Mouse (Mus musculus) midbrain, embryonic 12.5 days (tissue): Measurements from ENCODE around the gene Aanat. TPM values are rescaled to one million over a fixed set of nuclear protein-coding genes. Genes with fewer than 3 reads are reported as not detected.
"Not testable (repeated sequence)": the region's sequence is repeated elsewhere in the genome, so short reads cannot be mapped to it uniquely, and the experiment has no call there.

ENCODE experiments used
- ATAC-seq: fragments of 200-750 bp; cut with Nextera tagmentation; 2 replicates; pipeline ENCODE4 v1.8.0; 2017; ENCODE audit warnings: low read depth, moderate TSS enrichment, moderate library complexity; ENCODE audit not compliant: low FRiP score
- H3K27ac ChIP-seq: fragments of 300-500 bp; sonication (generic); replicated peaks from 2 replicates; pipeline ENCODE4 v1.5.1; 2016; ENCODE audit warnings: mild to moderate bottlenecking
- H3K27me3 ChIP-seq: fragments of 300-500 bp; sonication (generic); 2 replicates; pipeline ENCODE4 v1.6.1; 2016; ENCODE audit warnings: mild to moderate bottlenecking
- H3K36me3 ChIP-seq: fragments of 300-500 bp; sonication (generic); 2 replicates; pipeline ENCODE4 v1.6.1; 2016
- H3K4me1 ChIP-seq: fragments of 300-500 bp; sonication (generic); 2 replicates; pipeline ENCODE4 v1.6.1; 2016
- H3K4me2 ChIP-seq: fragments of 300-500 bp; sonication (generic); replicated peaks from 2 replicates; pipeline ENCODE4 v1.6.1; 2016; ENCODE audit warnings: mild to moderate bottlenecking, moderate library complexity
- H3K4me3 ChIP-seq: fragments of 300-500 bp; sonication (generic); 2 replicates; pipeline ENCODE4 v1.5.1; 2016; ENCODE audit warnings: mild to moderate bottlenecking
- H3K9ac ChIP-seq: fragments of 300-500 bp; sonication (generic); replicated peaks from 2 replicates; pipeline ENCODE4 v1.6.1; 2016; ENCODE audit warnings: mild to moderate bottlenecking, moderate library complexity
- H3K9me3 ChIP-seq: fragments of 300-500 bp; sonication (generic); 2 replicates; pipeline ENCODE4 v1.6.1; 2016; ENCODE audit warnings: mild to moderate bottlenecking
- WGBS: fragments of 180-500 bp; shearing (Covaris S2); methylation state at CpG from one replicate; pipeline ENCODE4 v1.1.7; 2016; 5-methylcytosine and 5-hydroxymethylcytosine counted together
- polyA plus RNA-seq: library from polyadenylated mRNA; unstranded; fragments of >200 nt; fragmentation: Nextera tagmentation; extraction: Ambion mirVana; gene quantifications from 2 replicates; pipeline ENCODE4 v1.2.1, GENCODE M21; 2016

Gene Aanat
- polyA plus RNA-seq, 1 experiment from 2014 or later = 0.18 TPM

GRCm38 (mm10) chr11:116596766-116597165 is 10.5 kb downstream of the Aanat start:
- H3K27me3 ChIP-seq = no peaks in the 10 kb centered on the region
- H3K9ac ChIP-seq = no peak overlapping the region
- H3K4me3 ChIP-seq = no peak overlapping the region
- peaks cover 10% of the 10 kb centered on the region for H3K4me1 ChIP-seq
- H3K9me3 ChIP-seq = no peaks in the 10 kb centered on the region
- H3K27ac ChIP-seq = no peak overlapping the region
- no peak overlapping the region for H3K4me2 ChIP-seq
- no peaks in the 10 kb centered on the region for H3K36me3 ChIP-seq
- WGBS = 91% methylated on average over 19 of the region's 19 CpGs
- ATAC-seq = no peak

- no peak overlapping the region for H3K27ac ChIP-seq
- WGBS = 85% methylated on average over 8 of the region's 8 CpGs
- no peak overlapping the region for H3K4me3 ChIP-seq
- no peaks in the 10 kb centered on the region for H3K9me3 ChIP-seq
- H3K27me3 ChIP-seq = no peaks in the 10 kb centered on the region
- ATAC-seq = no peak
- 0 out of 2 replicates have a peak, but pooled peaks cover 3% of the 10 kb centered on the region for H3K4me1 ChIP-seq
- no peaks in the 10 kb centered on the region for H3K36me3 ChIP-seq
- no peak overlapping the region for H3K9ac ChIP-seq
- H3K4me2 ChIP-seq = no peak overlapping the region
Measured at GRCm38 (mm10) chr11:116598193-116598592, 12.0 kb downstream of the Aanat start.

GRCm38 (mm10) chr11:116599230-116599629 is 13.0 kb downstream of the Aanat start:
- no peaks in the 10 kb centered on the region for H3K9me3 ChIP-seq
- no peaks in the 10 kb centered on the region for H3K27me3 ChIP-seq
- no peak overlapping the region for H3K4me3 ChIP-seq
- no peak overlapping the region for H3K4me2 ChIP-seq
- H3K9ac ChIP-seq = no peak overlapping the region
- no peak overlapping the region for H3K27ac ChIP-seq
- no peaks in the 10 kb centered on the region for H3K36me3 ChIP-seq
- ATAC-seq = no peak
- no peaks in the 10 kb centered on the region for H3K4me1 ChIP-seq
- 90% methylated on average over 15 of the region's 15 CpGs for WGBS

GRCm38 (mm10) chr11:116601166-116601565 is 14.9 kb downstream of the Aanat start:
- 95% methylated on average over 8 of the region's 8 CpGs for WGBS
- no peak overlapping the region for H3K27ac ChIP-seq
- no peaks in the 10 kb centered on the region for H3K4me1 ChIP-seq
- H3K36me3 ChIP-seq = no peaks in the 10 kb centered on the region
- no peaks in the 10 kb centered on the region for H3K9me3 ChIP-seq
- H3K27me3 ChIP-seq = no peaks in the 10 kb centered on the region
- H3K9ac ChIP-seq = no peak overlapping the region
- no peak for ATAC-seq
- no peak overlapping the region for H3K4me3 ChIP-seq
- H3K4me2 ChIP-seq = no peak overlapping the region

- no peak overlapping the region for H3K4me3 ChIP-seq
- 91% methylated on average over 8 of the region's 8 CpGs for WGBS
- no peak overlapping the region for H3K9ac ChIP-seq
- no peaks in the 10 kb centered on the region for H3K36me3 ChIP-seq
- ATAC-seq = no peak
- H3K27me3 ChIP-seq = no peaks in the 10 kb centered on the region
- H3K4me1 ChIP-seq = 0 out of 2 replicates have a peak, but pooled peaks cover 4% of the 10 kb centered on the region
- no peaks in the 10 kb centered on the region for H3K9me3 ChIP-seq
- no peak overlapping the region for H3K4me2 ChIP-seq
- no peak overlapping the region for H3K27ac ChIP-seq
Measured at GRCm38 (mm10) chr11:116602043-116602442, 15.8 kb downstream of the Aanat start.

- 0 out of 2 replicates have a peak, but pooled peaks cover 4% of the 10 kb centered on the region for H3K4me1 ChIP-seq
- no peak for ATAC-seq
- no peaks in the 10 kb centered on the region for H3K36me3 ChIP-seq
- no peak overlapping the region for H3K27ac ChIP-seq
- no peak overlapping the region for H3K4me3 ChIP-seq
- WGBS = 90% methylated on average over 10 of the region's 10 CpGs
- no peak overlapping the region for H3K4me2 ChIP-seq
- H3K9ac ChIP-seq = no peak overlapping the region
- no peaks in the 10 kb centered on the region for H3K27me3 ChIP-seq
- H3K9me3 ChIP-seq = no peaks in the 10 kb centered on the region
Measured at GRCm38 (mm10) chr11:116603339-116603738, 17.1 kb downstream of the Aanat start.

GRCm38 (mm10) chr11:116604097-116604496 is 17.9 kb downstream of the Aanat start:
- ATAC-seq = no peak
- Histone ChIP-seq H3K4me3 (no peak overlapping the region), H3K9ac (no peak overlapping the region), H3K27me3 (no peaks in the 10 kb centered on the region), H3K4me1 (0 out of 2 replicates have a peak, but pooled peaks cover 4% of the 10 kb centered on the region), H3K9me3 (no peaks in the 10 kb centered on the region), H3K36me3 (no peaks in the 10 kb centered on the region), H3K27ac (no peak overlapping the region), H3K4me2 (no peak overlapping the region)
- WGBS = 91% methylated on average over 12 of the region's 12 CpGs

GRCm38 (mm10) chr11:116607717-116608116 is 21.5 kb downstream of the Aanat start:
- Histone ChIP-seq H3K9ac (no peak overlapping the region), H3K27me3 (no peaks in the 10 kb centered on the region), H3K4me2 (no peak overlapping the region), H3K27ac (no peak overlapping the region), H3K9me3 (no peaks in the 10 kb centered on the region), H3K36me3 (no peaks in the 10 kb centered on the region), H3K4me3 (no peak overlapping the region), H3K4me1 (0 out of 2 replicates have a peak, but pooled peaks cover 4% of the 10 kb centered on the region)
- ATAC-seq = no peak
- 91% methylated on average over 3 of the region's 3 CpGs for WGBS

- H3K27me3 ChIP-seq = no peaks in the 10 kb centered on the region
- WGBS = 84% methylated on average over 15 of the region's 15 CpGs
- H3K9me3 ChIP-seq = no peaks in the 10 kb centered on the region
- H3K36me3 ChIP-seq = no peaks in the 10 kb centered on the region
- no peak overlapping the region for H3K9ac ChIP-seq
- H3K4me1 ChIP-seq = 0 out of 2 replicates have a peak, but pooled peaks cover 4% of the 10 kb centered on the region
- H3K27ac ChIP-seq = no peak overlapping the region
- no peak overlapping the region for H3K4me2 ChIP-seq
- ATAC-seq = no peak
- H3K4me3 ChIP-seq = no peak overlapping the region
Measured at GRCm38 (mm10) chr11:116609965-116610630, 23.9 kb downstream of the Aanat start.

- not testable (repeated sequence) for H3K4me3 ChIP-seq
Measured at GRCm38 (mm10) chr11:116611168-116611567, 24.9 kb downstream of the Aanat start.

GRCm38 (mm10) chr11:116611883-116612282 is 25.7 kb downstream of the Aanat start:
- no peaks in the 10 kb centered on the region for H3K36me3 ChIP-seq
- ATAC-seq = no peak
- no peak overlapping the region for H3K4me3 ChIP-seq
- H3K4me1 ChIP-seq = 0 out of 2 replicates have a peak, but pooled peaks cover 4% of the 10 kb centered on the region
- H3K9me3 ChIP-seq = no peaks in the 10 kb centered on the region
- H3K27me3 ChIP-seq = no peaks in the 10 kb centered on the region
- no peak overlapping the region for H3K4me2 ChIP-seq
- H3K9ac ChIP-seq = no peak overlapping the region
- WGBS = 89% methylated on average over 9 of the region's 9 CpGs
- no peak overlapping the region for H3K27ac ChIP-seq

More at GRCm38 (mm10) chr11:116611168-116611567, 24.9 kb downstream of the Aanat start:
- 89% methylated on average over 8 of the region's 9 CpGs for WGBS
- H3K4me2 ChIP-seq, H3K27ac ChIP-seq, H3K27me3 ChIP-seq, ATAC-seq, H3K9me3 ChIP-seq, H3K4me1 ChIP-seq, H3K36me3 ChIP-seq, H3K9ac ChIP-seq: not testable (repeated sequence)

- no peaks in the 10 kb centered on the region for H3K36me3 ChIP-seq
- H3K4me1 ChIP-seq = 0 out of 2 replicates have a peak, but pooled peaks cover 3% of the 10 kb centered on the region
- H3K27me3 ChIP-seq = no peaks in the 10 kb centered on the region
- no peak overlapping the region for H3K27ac ChIP-seq
- no peaks in the 10 kb centered on the region for H3K9me3 ChIP-seq
- 95% methylated on average over 1 of the region's 1 CpGs for WGBS
- H3K4me2 ChIP-seq = no peak overlapping the region
- no peak overlapping the region for H3K9ac ChIP-seq
- H3K4me3 ChIP-seq = no peak overlapping the region
- no peak for ATAC-seq
Measured at GRCm38 (mm10) chr11:116612554-116612953, 26.3 kb downstream of the Aanat start.
